Mouse (Mus musculus) kidney, adult 2 months (tissue): ENCODE data around the gene Foxd1. TPM values are rescaled to one million over a fixed set of nuclear protein-coding genes. Genes with fewer than 3 reads are reported as not detected.

Source experiments
- DNase-seq: peaks from one replicate; pipeline ENCODE4 v3.0.0; 2021
- H3K27ac ChIP-seq: fragments of 200-500 bp; 2 replicates; pipeline ENCODE4 v1.5.1; 2012; ENCODE audit warnings: low read depth, low read length, control low read depth, inconsistent platforms; ENCODE audit not compliant: insufficient read depth
- H3K27me3 ChIP-seq: fragments of 200-500 bp; replicated peaks from 2 replicates; pipeline ENCODE4 v1.6.1; 2012; ENCODE audit warnings: mild to moderate bottlenecking, moderate library complexity, low read length, inconsistent platforms; ENCODE audit not compliant: control insufficient read depth, insufficient read depth
- H3K36me3 ChIP-seq: fragments of 200-500 bp; 2 replicates; pipeline ENCODE4 v1.6.1; 2012; ENCODE audit warnings: mild to moderate bottlenecking, moderate library complexity, low read length, inconsistent platforms; ENCODE audit not compliant: control insufficient read depth, insufficient read depth
- H3K4me1 ChIP-seq: fragments of 200-500 bp; 2 replicates; pipeline ENCODE4 v1.6.1; 2011; ENCODE audit warnings: low read length; ENCODE audit not compliant: control insufficient read depth, insufficient read depth
- H3K4me3 ChIP-seq: fragments of 200-500 bp; 2 replicates; pipeline ENCODE4 v1.5.1; 2011; ENCODE audit warnings: mild to moderate bottlenecking, low read depth, low read length, control low read depth; ENCODE audit not compliant: insufficient read depth
- CTCF ChIP-seq: fragments of 200-500 bp; conservative IDR thresholded peaks from 2 replicates; pipeline ENCODE4 v1.5.1; 2011; ENCODE audit warnings: low read depth, mild to moderate bottlenecking, control low read depth, low read length, moderate library complexity, mixed read lengths; ENCODE audit not compliant: insufficient read depth, insufficient read length
- POLR2A ChIP-seq: fragments of 200-500 bp; IDR thresholded peaks from one replicate; pipeline ENCODE4 v1.6.1; 2011; ENCODE audit warnings: low read depth, low read length, control low read depth
- WGBS: fragments of 180-500 bp; shearing (Covaris S2); methylation state at CpG from one replicate; pipeline ENCODE4 v1.1.7; 2018; 5-methylcytosine and 5-hydroxymethylcytosine counted together
- polyA plus RNA-seq: library from polyadenylated mRNA; depleted of rRNA; stranded (reverse); fragments of >200 nt; gene quantifications from 2 replicates; pipeline ENCODE4 v1.2.3, GENCODE M21; 2012; rRNA removed

Foxd1 gene
- polyA plus RNA-seq = 0.91 and 1.1 TPM in 2 replicates

DNA sequence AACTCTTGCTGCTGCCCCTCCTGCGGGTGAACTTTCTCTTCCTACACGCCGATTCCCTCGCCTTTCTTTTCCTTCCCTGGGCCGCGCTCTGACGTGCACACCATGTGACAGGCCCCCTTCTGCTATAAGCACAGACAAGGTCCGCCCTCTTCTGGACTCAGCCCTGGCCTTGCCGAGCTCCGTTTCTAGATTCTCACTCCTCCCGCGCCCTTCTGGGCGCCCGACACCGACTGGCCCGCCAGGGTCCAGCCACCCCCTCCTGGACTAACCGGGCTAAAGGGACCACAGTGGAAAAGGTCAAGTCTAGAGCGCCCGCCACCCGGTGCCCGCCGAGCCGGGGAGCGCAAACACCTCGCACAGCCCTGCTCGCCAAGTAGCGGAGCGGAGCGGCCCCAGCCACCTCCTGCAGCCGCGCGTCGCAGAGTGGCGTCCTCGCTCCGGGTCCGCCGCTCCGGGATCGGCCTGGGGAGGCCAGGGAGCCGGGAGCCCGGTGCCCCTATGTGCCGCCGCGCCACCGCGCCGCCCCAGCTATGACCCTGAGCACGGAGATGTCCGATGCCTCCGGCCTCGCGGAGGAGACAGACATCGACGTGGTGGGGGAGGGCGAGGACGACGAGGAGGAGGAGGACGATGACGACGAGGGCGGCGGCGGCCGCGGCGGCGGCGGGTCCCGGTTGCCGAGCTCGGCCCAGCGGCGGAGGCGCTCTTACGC is at the start of gene Foxd1:
Gene Foxd1, plus strand, starts transcription at position 153 of the 712 bp plus-strand sequence.
- peaks cover 29% of the 10 kb centered on the region for H3K27me3 ChIP-seq
- no peak within 1 kb of the TSS for H3K27ac ChIP-seq
- under 1% methylated on average over 76 of the region's 76 CpGs for WGBS
- H3K4me3 ChIP-seq = peak within 1 kb of the TSS; percentile 44
- no peaks in the 10 kb centered on the region for H3K36me3 ChIP-seq
- peak; percentile 43 for DNase-seq
- no peaks in the 10 kb centered on the region for H3K4me1 ChIP-seq
- no peak for TF ChIP-seq CTCF
- TF ChIP-seq POLR2A = peak; percentile 13

DNA sequence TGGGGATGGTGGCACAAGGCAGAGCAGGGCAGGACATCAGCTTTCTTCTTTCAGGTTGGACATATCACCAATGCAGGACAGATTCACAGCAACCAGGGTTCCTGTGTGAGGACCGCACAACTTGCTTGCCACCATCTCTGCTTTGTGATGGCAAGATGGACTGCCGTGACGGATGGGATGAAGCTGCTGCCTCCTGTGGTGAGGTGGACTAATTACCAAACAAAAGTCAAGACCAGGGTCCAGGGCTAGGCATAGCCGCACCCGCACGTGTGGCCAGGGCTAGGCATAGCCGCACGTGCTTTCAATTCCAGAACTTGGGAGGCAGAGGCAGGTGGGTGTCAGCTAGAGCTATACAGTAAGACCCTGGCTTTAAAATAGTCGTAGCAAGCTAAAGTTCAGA is 48.8 kb upstream of the Foxd1 start:
- WGBS = 93% methylated on average over 9 of the region's 9 CpGs
- peaks cover 5% of the 10 kb centered on the region for H3K36me3 ChIP-seq

DNA sequence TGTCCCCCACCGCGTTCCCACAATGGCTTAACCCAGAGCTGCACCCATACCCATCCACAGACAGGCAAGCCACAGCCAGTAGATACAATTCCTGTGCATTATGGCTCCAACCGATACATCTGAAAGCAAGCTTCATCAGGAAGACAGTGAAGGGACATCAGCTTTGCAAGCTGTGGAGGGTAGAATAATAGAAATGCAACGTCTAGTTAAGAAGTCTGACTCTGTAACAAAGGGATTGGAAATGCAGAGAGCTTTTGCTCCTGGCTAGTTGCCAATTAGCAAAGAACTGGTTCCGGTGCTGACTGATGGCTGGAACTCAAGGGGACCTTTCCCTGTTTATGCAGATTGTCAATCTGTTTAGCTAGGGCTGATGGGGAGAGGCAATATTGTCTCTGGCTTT is 47.6 kb upstream of the Foxd1 start:
- Histone ChIP-seq H3K27me3 (no peaks in the 10 kb centered on the region), H3K4me1 (no peaks in the 10 kb centered on the region), H3K36me3 (peaks cover 12% of the 10 kb centered on the region), H3K27ac (no peak overlapping the region), H3K4me3 (no peak overlapping the region)
- 34% methylated on average over 5 of the region's 5 CpGs for WGBS
- TF ChIP-seq POLR2A = no peak
- no peak for DNase-seq

More for the DNA sequence above, 48.8 kb upstream of the Foxd1 start:
- Histone ChIP-seq H3K27ac (no peak overlapping the region), H3K4me3 (no peak overlapping the region), H3K27me3 (no peaks in the 10 kb centered on the region), H3K4me1 (no peaks in the 10 kb centered on the region)
- no peak for DNase-seq
- TF ChIP-seq CTCF (no peak), POLR2A (no peak)

DNA sequence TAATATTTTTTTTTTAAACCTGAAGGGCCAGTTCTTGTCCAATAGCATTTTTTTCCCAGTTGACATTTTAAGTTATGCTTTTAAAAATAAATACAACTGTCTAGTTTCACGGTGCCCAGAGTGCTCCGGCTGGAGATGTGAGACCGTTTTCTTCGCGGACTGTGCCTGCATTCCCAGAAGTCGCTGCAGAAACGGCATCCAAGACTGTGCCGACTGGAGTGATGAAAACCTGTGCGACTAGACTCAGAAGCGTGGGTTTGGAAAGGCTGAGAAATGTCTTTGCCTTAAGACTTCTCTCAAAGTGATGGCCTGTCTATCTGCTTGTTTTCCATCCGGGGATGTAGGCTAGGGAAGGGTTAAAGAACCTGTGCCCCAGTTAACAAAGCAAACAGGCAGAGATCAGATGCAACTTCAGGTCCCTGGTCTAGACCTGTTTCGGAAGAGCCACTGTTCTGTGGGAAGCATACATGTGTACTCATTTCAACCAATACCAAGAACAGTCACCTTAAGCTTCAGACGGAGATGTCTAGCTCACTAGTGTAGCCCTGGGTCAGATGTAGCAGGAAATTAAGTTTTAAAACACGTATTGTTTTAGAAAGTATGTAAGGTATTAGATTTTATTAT is 47.1 kb upstream of the Foxd1 start:
- TF ChIP-seq POLR2A (no peak), CTCF (no peak)
- Histone ChIP-seq H3K27ac (no peak overlapping the region), H3K4me3 (no peak overlapping the region), H3K36me3 (peaks cover 14% of the 10 kb centered on the region), H3K27me3 (no peaks in the 10 kb centered on the region), H3K4me1 (no peaks in the 10 kb centered on the region)
- 45% methylated on average over 14 of the region's 14 CpGs for WGBS
- DNase-seq = no peak

GRCm38 (mm10) chr13:98308004-98308403 is 46.0 kb upstream of the Foxd1 start:
- Histone ChIP-seq H3K36me3 (peaks cover 21% of the 10 kb centered on the region), H3K27ac (no peak overlapping the region), H3K4me3 (no peak overlapping the region), H3K4me1 (no peaks in the 10 kb centered on the region), H3K27me3 (no peaks in the 10 kb centered on the region)
- WGBS = 88% methylated on average over 5 of the region's 5 CpGs
- no peak for DNase-seq
- no peak for TF ChIP-seq POLR2A
- no peak for TF ChIP-seq CTCF

GRCm38 (mm10) chr13:98308724-98309123 is 45.3 kb upstream of the Foxd1 start:
- Histone ChIP-seq H3K4me1 (no peaks in the 10 kb centered on the region; the same call in 1 of the 2 replicates), H3K4me3 (no peak overlapping the region), H3K36me3 (peaks cover 24% of the 10 kb centered on the region), H3K27me3 (no peaks in the 10 kb centered on the region), H3K27ac (no peak overlapping the region)
- 76% methylated on average over 4 of the region's 4 CpGs for WGBS
- no peak for TF ChIP-seq POLR2A
- no peak for TF ChIP-seq CTCF
- DNase-seq = no peak

GRCm38 (mm10) chr13:98311597-98311996 is 42.4 kb upstream of the Foxd1 start:
- Histone ChIP-seq H3K27me3 (no peaks in the 10 kb centered on the region), H3K4me3 (no peak overlapping the region), H3K36me3 (peaks cover 24% of the 10 kb centered on the region), H3K27ac (no peak overlapping the region), H3K4me1 (peaks cover 4% of the 10 kb centered on the region; the same call in 1 of the 2 replicates)
- DNase-seq = no peak
- 91% methylated on average over 5 of the region's 5 CpGs for WGBS
- TF ChIP-seq POLR2A (no peak), CTCF (no peak)
